Mouse (Mus musculus): ENCODE measurements at regions not wholly inside any gene's neighbourhood (a gene's known extent, or its start where the extent isn't known, plus 50 kb on each side); places are given as distances from the start of the nearest gene placed in this dataset.

- no peak for DNase-seq (ENCODE audit: low spot score in 2 of 2)
Observed at GRCm38 (mm10) chr1:45745136-45745535, 49.8 kb upstream of the Wdr75 start.
